Mouse (Mus musculus): ENCODE data around the gene Esrra. TPM values are rescaled to one million over a fixed set of nuclear protein-coding genes. Genes with fewer than 3 reads are reported as not detected.

Esrra gene
- total and polyA plus RNA-seq, 3 experiments: 135 to 180 (median 156) TPM

DNA sequence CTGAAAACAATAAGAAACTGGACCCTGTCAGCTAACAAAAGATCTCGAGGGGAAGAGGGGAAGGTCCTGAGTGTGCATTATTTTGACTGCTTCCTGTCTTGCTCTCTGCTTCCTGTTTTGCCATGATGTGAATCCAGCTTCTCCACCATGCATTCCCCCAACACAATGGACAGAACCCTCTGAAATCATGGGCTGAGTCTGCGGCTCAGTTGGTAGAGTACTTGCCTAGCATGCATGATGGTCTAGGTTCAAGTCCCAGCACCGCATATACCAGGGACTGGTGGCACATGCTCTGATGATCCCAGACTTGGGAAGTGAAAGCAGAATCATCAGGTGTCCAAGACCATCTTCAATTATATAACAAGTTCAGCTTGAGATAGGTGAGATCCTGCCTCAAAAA lies 48.9 kb downstream of the Esrra start:
- no peak for DNase-seq
- Histone ChIP-seq H3K27ac (no peak overlapping the region), H3K4me1 (ENCODE audit: control insufficient read depth, insufficient read depth, low read length) (peaks cover 6% of the 10 kb centered on the region), H3K9ac (ENCODE audit: low read depth, low read length) (no peak overlapping the region), H3K27me3 (ENCODE audit: control insufficient read depth, insufficient read depth, low read length) (no peaks in the 10 kb centered on the region), H3K36me3 (ENCODE audit: control insufficient read depth, insufficient read depth, low read length) (no peaks in the 10 kb centered on the region), H3K4me3 (no peak overlapping the region), H3K79me2 (replicated peaks; ENCODE audit: control insufficient read depth, insufficient read depth, low read length) (no peaks in the 10 kb centered on the region)
- intact Hi-C loops (cut with DNase I): no loop called here
- TF ChIP-seq EP300 (IDR thresholded peaks at IDR 0.05; ENCODE audit: insufficient read depth, low read depth, low read length) (no peak), POLR2A (IDR thresholded peaks at IDR 0.05; ENCODE audit: insufficient read depth, low read depth, low read length) (no peak), CTCF (IDR thresholded peaks at IDR 0.05) (no peak)
- 53% methylated on average over 3 of the region's 3 CpGs for WGBS

DNA sequence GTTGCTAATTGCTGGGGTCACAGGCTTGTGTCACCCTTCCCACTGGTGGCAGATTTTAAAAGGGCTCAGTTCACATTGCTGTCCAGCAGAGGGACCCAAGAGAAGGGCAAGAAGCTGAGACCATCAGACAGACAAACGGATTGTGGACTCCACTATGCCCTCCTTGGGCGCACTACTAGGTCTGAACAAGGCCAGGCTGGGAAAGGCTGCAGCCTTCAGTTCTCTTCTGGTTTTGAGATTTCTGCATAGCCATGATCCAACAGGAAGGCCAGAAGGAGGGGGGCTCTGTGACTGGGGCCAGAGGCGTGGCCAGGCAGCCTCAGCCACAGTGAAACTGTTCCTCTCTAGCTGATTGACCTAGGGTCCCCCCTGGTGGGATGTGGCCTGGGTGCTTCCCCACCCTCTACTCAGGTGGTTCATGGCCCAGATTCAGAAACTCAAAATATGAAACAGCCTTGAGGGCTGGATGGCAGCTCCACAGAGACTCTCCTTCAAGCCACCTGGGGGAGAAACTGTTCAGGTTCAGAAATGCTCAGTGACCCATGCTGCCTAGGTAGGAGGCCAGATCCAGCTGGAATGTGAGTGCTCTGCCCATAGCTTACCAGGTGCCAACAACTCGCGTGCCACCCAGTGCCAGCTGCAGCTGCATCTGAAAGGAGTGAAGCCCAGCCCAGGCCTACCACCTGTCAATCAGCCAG lies 49.9 kb downstream of the Esrra start:
- Histone ChIP-seq H3K9ac (ENCODE audit: low read depth, low read length) (no peak overlapping the region), H3K4me3 (no peak overlapping the region), H3K36me3 (ENCODE audit: control insufficient read depth, insufficient read depth, low read length) (no peaks in the 10 kb centered on the region), H3K27ac (no peak overlapping the region), H3K27me3 (ENCODE audit: control insufficient read depth, insufficient read depth, low read length) (no peaks in the 10 kb centered on the region), H3K4me1 (ENCODE audit: control insufficient read depth, insufficient read depth, low read length) (peaks cover 6% of the 10 kb centered on the region), H3K79me2 (replicated peaks; ENCODE audit: control insufficient read depth, insufficient read depth, low read length) (no peaks in the 10 kb centered on the region)
- intact Hi-C loops (cut with DNase I): no loop called here
- whole genome bisulfite sequencing: 59% methylated on average over 5 of the region's 5 CpGs
- peak in 1 of 2 experiments; percentile 36 for DNase-seq
- TF ChIP-seq EP300 (IDR thresholded peaks at IDR 0.05; ENCODE audit: insufficient read depth, low read depth, low read length): no peak
- TF ChIP-seq CTCF (IDR thresholded peaks at IDR 0.05): peak; percentile 65

DNA sequence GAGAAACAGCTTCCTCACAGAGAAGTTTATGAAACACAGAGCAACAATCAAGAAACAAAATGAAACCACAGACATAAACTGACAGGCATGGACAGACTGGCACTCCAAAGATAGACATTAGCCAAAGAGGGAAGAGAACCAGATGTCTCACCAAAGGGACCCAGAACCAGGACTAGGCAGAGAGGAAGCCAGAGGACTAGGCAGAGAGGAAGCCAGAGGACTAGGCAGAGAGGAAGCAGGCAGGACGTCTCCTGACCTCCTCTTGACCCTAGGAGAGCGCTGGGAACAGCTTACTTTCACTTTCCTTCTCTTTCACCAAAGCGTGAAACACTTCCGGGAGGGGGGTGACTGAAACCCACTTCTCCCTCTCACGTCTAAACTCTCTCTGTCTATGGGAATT lies 52.3 kb downstream of the Esrra start:
- peak; percentile 61 to 79 for DNase-seq
- Histone ChIP-seq H3K4me1 (ENCODE audit: control insufficient read depth, insufficient read depth, low read length) (peaks cover 6% of the 10 kb centered on the region), H3K4me3 (peak overlapping the region; percentile 46), H3K9ac (ENCODE audit: low read depth, low read length) (peak overlapping the region; percentile 43), H3K79me2 (replicated peaks; ENCODE audit: control insufficient read depth, insufficient read depth, low read length) (no peaks in the 10 kb centered on the region), H3K36me3 (ENCODE audit: control insufficient read depth, insufficient read depth, low read length) (no peaks in the 10 kb centered on the region), H3K27me3 (ENCODE audit: control insufficient read depth, insufficient read depth, low read length) (no peaks in the 10 kb centered on the region), H3K27ac (peak overlapping the region; percentile 73)
- TF ChIP-seq CTCF (IDR thresholded peaks at IDR 0.05): no peak
- peak; percentile 52; the same call in 1 of the 2 replicates for TF ChIP-seq POLR2A (IDR thresholded peaks at IDR 0.05; ENCODE audit: insufficient read depth, low read depth, low read length)
- intact Hi-C loops (cut with DNase I): loop anchor here (5.0 kb wide), 1 partner anchor 382 kb away; no protein-coding TSS in a partner anchor
- WGBS: 3% methylated on average over 5 of the region's 5 CpGs

DNA sequence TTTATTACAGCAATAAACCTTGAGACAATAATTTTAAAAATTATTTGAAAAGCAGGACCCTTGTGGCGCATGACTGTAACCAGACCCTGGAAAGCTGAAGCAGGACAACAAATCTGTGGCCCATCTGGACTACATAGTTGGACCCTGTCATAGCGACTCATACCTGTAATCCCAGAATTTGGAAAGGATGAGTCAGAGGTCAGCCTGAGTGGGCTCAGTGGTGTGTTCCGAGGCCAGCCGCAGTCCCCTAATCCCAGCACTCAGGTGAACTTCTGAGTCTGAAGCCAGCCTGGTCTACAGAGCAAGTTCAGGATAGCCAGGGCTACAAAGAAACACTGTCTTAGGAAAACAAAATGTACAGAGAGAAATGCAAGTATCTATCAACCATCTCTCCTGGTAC lies 60.2 kb downstream of the Esrra start:
- intact Hi-C loops (cut with DNase I): no loop called here
- H3K4me1 ChIP-seq (ENCODE audit: control insufficient read depth, insufficient read depth, low read length): no peaks in the 10 kb centered on the region
- H3K27ac ChIP-seq: no peak overlapping the region
- WGBS: 94% methylated on average over 4 of the region's 4 CpGs
- H3K27me3 ChIP-seq (ENCODE audit: control insufficient read depth, insufficient read depth, low read length): no peaks in the 10 kb centered on the region
- no peak for DNase-seq
- no peaks in the 10 kb centered on the region for H3K36me3 ChIP-seq (ENCODE audit: control insufficient read depth, insufficient read depth, low read length)
- TF ChIP-seq CTCF (IDR thresholded peaks at IDR 0.05) (no peak), EP300 (IDR thresholded peaks at IDR 0.05; ENCODE audit: insufficient read depth, low read depth, low read length) (no peak)
- no peak overlapping the region for H3K9ac ChIP-seq (ENCODE audit: low read depth, low read length)
- no peaks in the 10 kb centered on the region for H3K79me2 ChIP-seq (replicated peaks; ENCODE audit: control insufficient read depth, insufficient read depth, low read length)
- H3K4me3 ChIP-seq: no peak overlapping the region

Small RNA genes within 50 kb of the gene (microRNA-seq; reads per million reads assigned to microRNA genes)
- 5.0 to 7.9 reads per million in 2 experiments for gene Mir6990

Other genes with a start within 250 kb of the Esrra start
- 10 to 100 TPM; 15.9 to 17.9 TPM for gene Rps6ka4, start 81.2 kb downstream of the Esrra start, total RNA-seq (2021)
- gene Rps6ka4, start 81.2 kb downstream of the Esrra start, polyA plus RNA-seq (2012; rRNA removed): 11.8 and 12.9 TPM in 2 replicates
- 1 to 10 TPM in 1 of 2 experiments, under 1 TPM in 1; 0.86 to 1.0 TPM for gene Ccdc88b, start 63.6 kb downstream of the Esrra start, total RNA-seq (2021)
- gene Ccdc88b, start 63.6 kb downstream of the Esrra start, polyA plus RNA-seq (2012; rRNA removed): 0.94 and 1.8 TPM in 2 replicates
- gene Trmt112, start 12.1 kb downstream of the Esrra start, total RNA-seq (2021): 10 to 100 TPM; 32.0 to 38.5 TPM
- gene Trmt112, start 12.1 kb downstream of the Esrra start, polyA plus RNA-seq (2012; rRNA removed): 67.9 and 71.5 TPM in 2 replicates
- gene Prdx5, start 11.7 kb downstream of the Esrra start, total RNA-seq (2021): 100 to 1,000 TPM; 651 to 766 TPM
- gene Prdx5, start 11.7 kb downstream of the Esrra start, polyA plus RNA-seq (2012; rRNA removed): 411 and 490 TPM in 2 replicates
- gene Catsperz, start 3.6 kb upstream of the Esrra start, total RNA-seq (2021): not detected
- 0.23 and 0.64 TPM in 2 replicates for gene Catsperz, start 3.6 kb upstream of the Esrra start, polyA plus RNA-seq (2012; rRNA removed)
- gene Kcnk4, start 12.7 kb upstream of the Esrra start, total RNA-seq (2021): not detected
- gene Kcnk4, start 12.7 kb upstream of the Esrra start, polyA plus RNA-seq (2012; rRNA removed): 0.21 TPM in 1 of 2 replicates, not detected in the other
- gene Bad, start 20.0 kb upstream of the Esrra start, total RNA-seq (2021): 10 to 100 TPM; 21.1 to 25.8 TPM
- gene Bad, start 20.0 kb upstream of the Esrra start, polyA plus RNA-seq (2012; rRNA removed): 30.6 and 33.5 TPM in 2 replicates
- gene Gpr137, start 20.7 kb upstream of the Esrra start, total RNA-seq (2021): 10 to 100 TPM; 34.1 to 35.4 TPM
- 53.4 and 60.4 TPM in 2 replicates for gene Gpr137, start 20.7 kb upstream of the Esrra start, polyA plus RNA-seq (2012; rRNA removed)
- gene Ppp1r14b, start 53.2 kb upstream of the Esrra start, total RNA-seq (2021): 10 to 100 TPM; 85.8 to 91.0 TPM
- 42.3 and 56.8 TPM in 2 replicates for gene Ppp1r14b, start 53.2 kb upstream of the Esrra start, polyA plus RNA-seq (2012; rRNA removed)
- gene Plcb3, start 54.7 kb upstream of the Esrra start, total RNA-seq (2021): 10 to 100 TPM; 14.6 to 15.2 TPM
- 27.5 and 33.7 TPM in 2 replicates for gene Plcb3, start 54.7 kb upstream of the Esrra start, polyA plus RNA-seq (2012; rRNA removed)
- 10 to 100 TPM; 23.2 to 24.7 TPM for gene Fkbp2, start 58.7 kb upstream of the Esrra start, total RNA-seq (2021)
- gene Fkbp2, start 58.7 kb upstream of the Esrra start, polyA plus RNA-seq (2012; rRNA removed): 21.1 and 27.6 TPM in 2 replicates
- gene Vegfb, start 65.8 kb upstream of the Esrra start, total RNA-seq (2021): 100 to 1,000 TPM; 413 to 501 TPM
- gene Vegfb, start 65.8 kb upstream of the Esrra start, polyA plus RNA-seq (2012; rRNA removed): 257 and 355 TPM in 2 replicates
- 10 to 100 TPM; 45.6 to 57.4 TPM for gene Dnajc4, start 70.8 kb upstream of the Esrra start, total RNA-seq (2021)
- gene Dnajc4, start 70.8 kb upstream of the Esrra start, polyA plus RNA-seq (2012; rRNA removed): 57.6 and 68.4 TPM in 2 replicates
- 10 to 100 TPM; 25.5 to 33.6 TPM for gene Nudt22, start 74.3 kb upstream of the Esrra start, total RNA-seq (2021)
- gene Nudt22, start 74.3 kb upstream of the Esrra start, polyA plus RNA-seq (2012; rRNA removed): 44.5 and 47.4 TPM in 2 replicates
- 10 to 100 TPM; 20.7 to 26.3 TPM for gene Trpt1, start 74.3 kb upstream of the Esrra start, total RNA-seq (2021)
- 26.4 and 30.7 TPM in 2 replicates for gene Trpt1, start 74.3 kb upstream of the Esrra start, polyA plus RNA-seq (2012; rRNA removed)
- gene Fermt3, start 97.7 kb upstream of the Esrra start, total RNA-seq (2021): 1 to 10 TPM; 5.2 to 9.0 TPM
- 4.7 and 7.8 TPM in 2 replicates for gene Fermt3, start 97.7 kb upstream of the Esrra start, polyA plus RNA-seq (2012; rRNA removed)
- 100 to 1,000 TPM; 117 to 121 TPM for gene Stip1, start 118.2 kb upstream of the Esrra start, total RNA-seq (2021)
- gene Stip1, start 118.2 kb upstream of the Esrra start, polyA plus RNA-seq (2012; rRNA removed): 49.9 and 80.2 TPM in 2 replicates
- 100 to 1,000 TPM; 262 to 309 TPM for gene Macrod1, start 135.0 kb upstream of the Esrra start, total RNA-seq (2021)
- gene Macrod1, start 135.0 kb upstream of the Esrra start, polyA plus RNA-seq (2012; rRNA removed): 260 and 278 TPM in 2 replicates
- gene Flrt1, start 183.9 kb upstream of the Esrra start, total RNA-seq (2021): 1 to 10 TPM; 1.1 to 1.2 TPM
- 0.84 and 0.94 TPM in 2 replicates for gene Flrt1, start 183.9 kb upstream of the Esrra start, polyA plus RNA-seq (2012; rRNA removed)